Mouse (Mus musculus) heart, adult 2 months (tissue): ENCODE measurements around the gene Tac4.

Experiments used
- CTCF ChIP-seq: fragments of 200-600 bp; IDR thresholded peaks from 2 replicates; pipeline ENCODE4 v1.8.1; 2022; ENCODE audit warnings: antibody characterized with exemption, mild to moderate bottlenecking, moderate library complexity
- EP300 ChIP-seq: fragments of 200-500 bp; IDR thresholded peaks from 2 replicates; pipeline ENCODE4 v1.6.1; 2011; ENCODE audit warnings: low read depth, low read length, control low read depth; ENCODE audit not compliant: insufficient read depth
- POLR2A ChIP-seq: fragments of 200-500 bp; IDR thresholded peaks from 2 replicates; pipeline ENCODE4 v1.6.1; 2011; ENCODE audit warnings: mild to moderate bottlenecking, low read depth, low read length, control low read depth; ENCODE audit not compliant: insufficient read depth

DNA sequence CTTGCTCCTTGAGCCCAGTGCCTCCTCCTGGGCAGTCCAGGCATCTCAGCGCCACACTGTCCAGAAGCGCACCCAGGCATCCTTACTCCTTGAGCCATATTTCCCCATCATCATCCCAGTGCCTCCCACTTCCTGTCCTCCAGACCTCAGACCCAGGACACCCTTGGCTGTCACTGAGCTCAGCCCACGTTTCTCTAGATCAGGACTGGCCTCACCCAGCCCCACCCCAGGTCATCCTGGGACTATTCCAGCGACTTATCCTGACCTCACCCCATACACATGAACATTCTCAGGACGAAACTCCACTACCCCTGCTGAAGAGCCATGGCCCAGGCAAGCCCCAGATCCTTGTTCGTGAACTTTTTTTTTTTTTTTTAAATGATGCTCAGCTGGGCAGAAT is 5.6 kb upstream of the Tac4 start:
- TF ChIP-seq POLR2A, result no peak
- no peak for TF ChIP-seq CTCF
- TF ChIP-seq EP300, result no peak
